In the genomic region with DNA sequence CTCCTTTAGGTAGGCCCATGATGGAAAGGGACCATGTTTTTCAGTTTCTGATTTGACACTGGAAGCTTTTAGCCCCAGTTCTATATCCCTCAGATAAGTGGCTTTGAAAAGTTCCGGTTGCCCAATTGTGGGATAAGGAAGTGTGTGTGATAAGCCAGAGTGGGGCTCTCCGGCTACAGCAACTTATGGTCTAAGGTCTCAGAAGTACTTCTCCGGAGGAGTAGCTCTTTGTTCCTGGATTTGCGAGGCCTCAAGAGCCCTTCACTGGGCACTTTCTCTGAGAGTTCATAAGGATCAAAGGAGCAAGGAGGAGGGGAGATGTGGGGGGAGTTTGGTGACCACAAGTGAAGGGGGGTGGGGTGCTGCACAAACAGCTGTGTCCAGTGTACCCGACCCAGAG, we compare ENCODE assay signal across 30 mouse cellular contexts.
DNase-seq lines count a peak whose midpoint lies in the region; ATAC-seq and TF ChIP-seq lines count a peak whose summit lies in the region.
"Had no signal": no experiment of that assay in that cellular context is flagged by ENCODE, and none has a peak within 500 bp of the region (broad histone marks: within the 10 kb centered on the region; RNA-seq: fewer than 3 reads in every experiment).

No protein-coding gene starts in this region.

- peak; percentile 56 for DNase-seq in lung, embryonic 14.5 days
- DNase-seq in lung, postnatal 14 days, result peak; percentile 53
- DNase-seq in layer of hippocampus, postnatal 25 days (ENCODE audit: extremely low spot score in 1 of 2, low spot score in 1 of 2), result no peak
- no peak for DNase-seq in thymus, adult 2 months
- DNase-seq: adrenal gland, postnatal 25 days; cerebellum, adult 11-12 months; cerebellum, adult 9-11 months; embryo, embryonic 11 days; gastrocnemius, adult 2 months; gastrocnemius, postnatal 36 days; heart, adult 18-20 months; heart, postnatal 10 days; kidney, postnatal 25 days; layer of hippocampus, postnatal 36 days; liver, embryonic 13.5 days; right cerebral cortex, adult 18-20 months; spleen, adult 18-20 months; thymus, postnatal 25 days had no signal

- ATAC-seq in intestine, embryonic 16.5 days, result no peak
- ATAC-seq in intestine, postnatal 0 days, result no peak
- ATAC-seq in lung, embryonic 14.5 days (ENCODE audit: insufficient read depth), result 0 out of 2 replicates have a peak, but pooled peaks have one; percentile 15
- ATAC-seq in activated CD4-positive, CD25-positive, alpha-beta regulatory T cell, adult 4 months, result no peak
- ATAC-seq: forebrain, embryonic 14.5 days; hindbrain, postnatal 0 days; intestine, embryonic 15.5 days; midbrain, embryonic 15.5 days had no signal

- 72% methylated on average over 5 of the region's 5 CpGs for WGBS in intestine, embryonic 16.5 days
- WGBS in intestine, postnatal 0 days, result 44% methylated on average over 5 of the region's 5 CpGs
- WGBS in lung, embryonic 14.5 days, result 34% methylated on average over 5 of the region's 5 CpGs
- WGBS in thymus, adult 2 months, result 86% methylated on average over 5 of the region's 5 CpGs

- H3K9ac ChIP-seq in intestine, embryonic 16.5 days (ENCODE audit: low read depth, low read length), result peak overlapping the region; percentile 17; the same call in 1 of the 2 replicates
- no peak overlapping the region for H3K9ac ChIP-seq in intestine, postnatal 0 days (ENCODE audit: low read depth, low read length)
- no peak overlapping the region for H3K9ac ChIP-seq in lung, embryonic 14.5 days
- H3K9ac ChIP-seq: embryonic facial prominence, embryonic 12.5 days; intestine, embryonic 15.5 days; limb, embryonic 15.5 days; liver, embryonic 13.5 days; midbrain, embryonic 15.5 days; neural tube, embryonic 12.5 days had no signal

- H3K27me3 ChIP-seq in intestine, embryonic 16.5 days (replicated peaks; ENCODE audit: control insufficient read depth, insufficient read depth, low read length), result no peaks in the 10 kb centered on the region
- H3K27me3 ChIP-seq in intestine, postnatal 0 days (replicated peaks; ENCODE audit: control insufficient read depth, insufficient read depth, low read length), result no peaks in the 10 kb centered on the region
- no peaks in the 10 kb centered on the region for H3K27me3 ChIP-seq in lung, embryonic 14.5 days (ENCODE audit: insufficient read depth, low read length)
- no peaks in the 10 kb centered on the region for H3K27me3 ChIP-seq in thymus, adult 2 months (ENCODE audit: control insufficient read depth, insufficient read depth, low read length)
- H3K27me3 ChIP-seq: embryonic facial prominence, embryonic 12.5 days; intestine, embryonic 15.5 days; limb, embryonic 15.5 days; liver, embryonic 13.5 days; midbrain, embryonic 15.5 days; neural tube, embryonic 12.5 days had no signal

- H3K36me3 ChIP-seq in intestine, embryonic 16.5 days (ENCODE audit: control insufficient read depth, insufficient read depth, low read length), result no peaks in the 10 kb centered on the region
- no peaks in the 10 kb centered on the region for H3K36me3 ChIP-seq in intestine, postnatal 0 days (ENCODE audit: control insufficient read depth, insufficient read depth)
- no peaks in the 10 kb centered on the region for H3K36me3 ChIP-seq in lung, embryonic 14.5 days (ENCODE audit: insufficient read depth)
- H3K36me3 ChIP-seq in thymus, adult 2 months (ENCODE audit: control insufficient read depth, insufficient read depth, low read length), result no peaks in the 10 kb centered on the region
- H3K36me3 ChIP-seq: embryonic facial prominence, embryonic 12.5 days; heart, embryonic 13.5 days; intestine, embryonic 15.5 days; limb, embryonic 10.5 days; limb, embryonic 15.5 days; liver, embryonic 13.5 days; midbrain, embryonic 15.5 days; neural tube, embryonic 12.5 days had no signal

- no peaks in the 10 kb centered on the region for H3K9me3 ChIP-seq in intestine, embryonic 16.5 days (ENCODE audit: control insufficient read depth, low read length)
- H3K9me3 ChIP-seq in intestine, postnatal 0 days (ENCODE audit: control insufficient read depth), result no peaks in the 10 kb centered on the region
- H3K9me3 ChIP-seq in lung, embryonic 14.5 days (ENCODE audit: low read depth, low read length), result no peaks in the 10 kb centered on the region
- H3K9me3 ChIP-seq: embryonic facial prominence, embryonic 12.5 days; heart, embryonic 13.5 days; intestine, embryonic 15.5 days; limb, embryonic 10.5 days; limb, embryonic 15.5 days; liver, embryonic 13.5 days; midbrain, embryonic 15.5 days; neural tube, embryonic 12.5 days had no signal

- H3K4me2 ChIP-seq in intestine, embryonic 16.5 days (ENCODE audit: low read depth, low read length), result no peak overlapping the region
- H3K4me2 ChIP-seq in intestine, postnatal 0 days (replicated peaks; ENCODE audit: low read depth), result no peak overlapping the region
- no peak overlapping the region for H3K4me2 ChIP-seq in lung, embryonic 14.5 days
- H3K4me2 ChIP-seq: embryonic facial prominence, embryonic 12.5 days; heart, embryonic 13.5 days; intestine, embryonic 15.5 days; limb, embryonic 15.5 days; liver, embryonic 13.5 days; midbrain, embryonic 15.5 days; neural tube, embryonic 12.5 days had no signal

- no peak for TF ChIP-seq CTCF in intestine, postnatal 0 days (IDR thresholded peaks at IDR 0.05; ENCODE audit: low read depth)
- no peak for TF ChIP-seq CTCF in lung, embryonic 14.5 days (IDR thresholded peaks at IDR 0.05; ENCODE audit: low read depth)
- no peak for TF ChIP-seq CTCF in thymus, adult 2 months (IDR thresholded peaks at IDR 0.05; ENCODE audit: borderline replicate concordance, control insufficient read depth, extremely low read depth, insufficient read depth, low read length, poor library complexity)

- peaks cover 5% of the 10 kb centered on the region; the same call in 1 of the 2 replicates for H3K4me1 ChIP-seq in intestine, embryonic 16.5 days (ENCODE audit: control insufficient read depth, insufficient read depth, low read length)
- 0 out of 2 replicates have a peak, but pooled peaks cover 4% of the 10 kb centered on the region for H3K4me1 ChIP-seq in intestine, postnatal 0 days (replicated peaks; ENCODE audit: control insufficient read depth, insufficient read depth, low read length)
- H3K4me1 ChIP-seq in lung, embryonic 14.5 days (ENCODE audit: insufficient read depth), result peaks cover 8% of the 10 kb centered on the region; the same call in 1 of the 2 replicates
- H3K4me1 ChIP-seq in thymus, adult 2 months (replicated peaks; ENCODE audit: control insufficient read depth, insufficient read depth, low read length), result peaks cover 30% of the 10 kb centered on the region
- H3K4me1 ChIP-seq: midbrain, embryonic 15.5 days had no signal

- H3K4me3 ChIP-seq in intestine, embryonic 16.5 days (ENCODE audit: low read length), result no peak overlapping the region
- H3K4me3 ChIP-seq in intestine, postnatal 0 days (ENCODE audit: low read depth, low read length), result no peak overlapping the region
- H3K4me3 ChIP-seq in lung, embryonic 14.5 days (ENCODE audit: low read depth, low read length), result no peak overlapping the region
- H3K4me3 ChIP-seq in thymus, adult 2 months (ENCODE audit: control insufficient read depth, insufficient read depth, low read length), result no peak overlapping the region
- H3K4me3 ChIP-seq: embryonic facial prominence, embryonic 12.5 days; gastrocnemius, adult 2 months; heart, embryonic 13.5 days; intestine, embryonic 15.5 days; limb, embryonic 10.5 days; limb, embryonic 15.5 days; liver, embryonic 13.5 days; midbrain, embryonic 15.5 days; neural tube, embryonic 12.5 days had no signal

- H3K27ac ChIP-seq in intestine, embryonic 16.5 days (ENCODE audit: low read length), result no peak overlapping the region
- H3K27ac ChIP-seq in intestine, postnatal 0 days (ENCODE audit: low read depth, low read length), result no peak overlapping the region
- 0 out of 2 replicates have a peak overlapping the region, but pooled peaks have one; percentile 0 for H3K27ac ChIP-seq in lung, embryonic 14.5 days (ENCODE audit: low read depth)
- H3K27ac ChIP-seq in thymus, adult 2 months (ENCODE audit: control insufficient read depth, insufficient read depth, low read length), result no peak overlapping the region
- H3K27ac ChIP-seq: embryonic facial prominence, embryonic 12.5 days; gastrocnemius, adult 2 months; heart, embryonic 13.5 days; hindbrain, postnatal 0 days; intestine, embryonic 15.5 days; limb, embryonic 10.5 days; limb, embryonic 15.5 days; liver, embryonic 13.5 days; midbrain, embryonic 15.5 days; neural tube, embryonic 12.5 days had no signal

- TF ChIP-seq POLR2A in thymus, adult 2 months (IDR thresholded peaks at IDR 0.05; ENCODE audit: control insufficient read depth, extremely low read depth, insufficient read depth, low read length, poor library complexity), result no peak

Comparison
In these comparisons a context has a peak if more than half of its experiments do, and no peak if none do; other contexts are left out.
1. DNase-seq: peak in lung, embryonic 14.5 days (single experiment) and lung, postnatal 14 days (single experiment); none in layer of hippocampus, postnatal 25 days (0 of 2) and thymus, adult 2 months (single experiment).